Mouse (Mus musculus): ENCODE results near the gene Dtnbp1.

DNA sequence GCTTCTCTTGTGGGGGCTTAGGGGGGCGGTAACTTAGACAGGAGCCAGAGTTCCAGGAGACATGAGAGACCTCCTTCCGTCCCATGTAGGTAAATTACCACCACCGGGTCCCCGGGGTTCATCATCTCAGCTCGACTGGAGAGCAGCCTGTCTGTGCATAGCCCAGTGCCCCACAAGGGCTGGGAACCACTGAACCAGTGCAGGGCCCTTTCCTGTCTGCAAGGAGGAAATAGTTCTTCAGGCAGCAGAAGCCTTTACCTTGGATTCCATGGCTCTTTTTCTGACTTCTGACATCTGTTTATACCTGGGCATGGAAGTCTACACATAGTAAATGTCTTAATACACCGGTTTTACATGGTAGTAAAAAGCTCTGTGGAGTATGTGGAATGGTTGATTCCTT is 5.8 kb upstream of the Dtnbp1 start:
- TF ChIP-seq CTCF (IDR thresholded peaks at IDR 0.05; ENCODE audit: control insufficient read depth, insufficient read depth, insufficient read length) (no peak), MYOG (IDR thresholded peaks at IDR 0.05; ENCODE audit: control insufficient read depth, extremely low read depth, insufficient read length) (no peak)

Measured in C2C12 (cell line).